Mouse (Mus musculus): ENCODE data around the gene Stx16. TPM values are rescaled to one million over a fixed set of nuclear protein-coding genes. Genes with fewer than 3 reads are reported as not detected.

Gene Stx16
- polyA plus RNA-seq, 1 experiment from 2014 or later = 11.3 TPM

- no peaks in the 10 kb centered on the region for H3K27me3 ChIP-seq (ENCODE audit: control insufficient read depth, insufficient read depth, low read depth, low read length)
- no peak overlapping the region for H3K9ac ChIP-seq (ENCODE audit: low read length)
- no peaks in the 10 kb centered on the region for H3K36me3 ChIP-seq (ENCODE audit: control insufficient read depth, insufficient read depth, low read length)
- H3K4me3 ChIP-seq (ENCODE audit: low read length) = no peak overlapping the region
- no peaks in the 10 kb centered on the region for H3K4me1 ChIP-seq (replicated peaks; ENCODE audit: control insufficient read depth, insufficient read depth, low read length)
- no peak overlapping the region for H3K27ac ChIP-seq (ENCODE audit: low read length)
- no peaks in the 10 kb centered on the region for H3K9me3 ChIP-seq (ENCODE audit: control insufficient read depth, low read length)
- no peak overlapping the region for H3K4me2 ChIP-seq (ENCODE audit: low read depth, low read length)
- 64% methylated on average over 8 of the region's 8 CpGs for WGBS
- no peak for ATAC-seq (ENCODE audit: low read depth)
These were observed 56.4 kb downstream of the Stx16 start for GRCm38 (mm10) chr2:174132413-174132969.

Other genes with a start within 250 kb of the Stx16 start
- 61.7 and 68.1 TPM in 2 replicates for gene Npepl1, start 34.0 kb downstream of the Stx16 start, polyA plus RNA-seq (2015; fragmentation: Nextera tagmentation; extraction: Ambion mirVana)
- gene Gnas, start 208.0 kb downstream of the Stx16 start, polyA plus RNA-seq (2015; fragmentation: Nextera tagmentation; extraction: Ambion mirVana) = 1,083 and 1,573 TPM in 2 replicates

Data from lung, embryonic 16.5 days (tissue).